Mouse (Mus musculus) CH12.LX (cell line): ENCODE measurements around the gene Gm28710. TPM values are rescaled to one million over a fixed set of nuclear protein-coding genes. Genes with fewer than 3 reads are reported as not detected.

Experiments
- DNase-seq: peaks from one replicate; pipeline ENCODE4 v3.0.0-alpha.2; 2013; ENCODE audit errors: extremely low read depth
- H3K27ac ChIP-seq: 2 replicates; pipeline ENCODE4 v1.5.1; 2012; ENCODE audit warnings: low read depth, mild to moderate bottlenecking, control low read depth, moderate library complexity; ENCODE audit not compliant: insufficient read depth
- H3K27me3 ChIP-seq: replicated peaks from 2 replicates; pipeline ENCODE3; 2012; ENCODE audit warnings: inconsistent platforms
- H3K36me3 ChIP-seq, 2 experiments: replicated peaks in 1 of 2; 2 replicates each; pipeline versions ENCODE3 to v1.6.1; 2012; ENCODE audit warnings: inconsistent platforms in 1 of 2, low read length in 1 of 2, mild to moderate bottlenecking in 1 of 2, mixed read lengths in 1 of 2, moderate library complexity in 1 of 2; ENCODE audit not compliant: control insufficient read depth in 1 of 2, insufficient read depth in 1 of 2
- H3K4me1 ChIP-seq, 2 experiments: 2 replicates each; pipeline ENCODE4 v1.6.1; 2012; ENCODE audit warnings: inconsistent platforms in 1 of 2, moderate library complexity in 1 of 2; ENCODE audit not compliant: insufficient read depth in 2 of 2, control insufficient read depth in 1 of 2
- H3K4me2 ChIP-seq: 2 replicates; pipeline ENCODE4 v1.6.1; 2012; ENCODE audit warnings: low read depth, mild to moderate bottlenecking, control low read depth; ENCODE audit not compliant: poor library complexity, insufficient read depth, severe bottlenecking
- H3K4me3 ChIP-seq, 3 experiments: fragments of 150-350 bp in 1 of 3; sonication (generic) in 1 of 3; replicated peaks in 1 of 3; 2 replicates each; pipeline versions ENCODE3 to v1.5.1; 2011 to 2012; ENCODE audit warnings: low read depth in 2 of 3, low read length in 2 of 3, mild to moderate bottlenecking in 2 of 3, moderate library complexity in 2 of 3, control low read depth in 1 of 3, improper control_type of control experiment in 1 of 3, inconsistent platforms in 1 of 3, mixed read lengths in 1 of 3; ENCODE audit not compliant: poor library complexity in 1 of 3
- H3K79me2 ChIP-seq: replicated peaks from 2 replicates; pipeline ENCODE4 v1.6.1; 2012; ENCODE audit warnings: mild to moderate bottlenecking, moderate library complexity; ENCODE audit not compliant: control insufficient read depth, poor library complexity, insufficient read depth, severe bottlenecking; ENCODE audit errors: extremely low read depth
- H3K9ac ChIP-seq: 2 replicates; pipeline ENCODE4 v1.6.1; 2012; ENCODE audit warnings: low read depth, mild to moderate bottlenecking, control low read depth, moderate library complexity; ENCODE audit not compliant: insufficient read depth
- H3K9me3 ChIP-seq: replicated peaks from 2 replicates; pipeline ENCODE3; 2012; ENCODE audit warnings: low read length, inconsistent platforms, mixed read lengths
- BHLHE40 ChIP-seq: IDR thresholded peaks from 2 replicates; pipeline ENCODE4 v1.6.1; 2011; ENCODE audit warnings: mild to moderate bottlenecking, low read depth, low read length, improper control_type of control experiment
- CTCF ChIP-seq, 2 experiments: IDR thresholded peaks in 1 of 2; conservative IDR thresholded peaks in 1 of 2; 2 replicates each; pipeline ENCODE4 v1.5.1; 2011 to 2012; ENCODE audit warnings: low read depth in 2 of 2, low read length in 2 of 2, improper control_type of control experiment in 1 of 2, inconsistent platforms in 1 of 2, mild to moderate bottlenecking in 1 of 2, moderate library complexity in 1 of 2
- E2F4 ChIP-seq: IDR thresholded peaks from 2 replicates; pipeline ENCODE4 v1.6.1; 2011; ENCODE audit warnings: low read depth, low read length, improper control_type of control experiment; ENCODE audit not compliant: insufficient replicate concordance
- ETS1 ChIP-seq: conservative IDR thresholded peaks from 2 replicates; pipeline ENCODE4 v1.6.1; 2012; ENCODE audit warnings: low read depth, mild to moderate bottlenecking, inconsistent platforms, low read length, improper control_type of control experiment, moderate library complexity
- JUN ChIP-seq: IDR thresholded peaks from 2 replicates; pipeline ENCODE4 v1.6.1; 2011; ENCODE audit warnings: low read depth, mild to moderate bottlenecking, low read length, improper control_type of control experiment, moderate library complexity; ENCODE audit not compliant: insufficient read depth
- MAX ChIP-seq: IDR thresholded peaks from 2 replicates; pipeline ENCODE4 v1.6.1; 2011; ENCODE audit warnings: low read length, improper control_type of control experiment
- MEF2A ChIP-seq: IDR thresholded peaks from 2 replicates; pipeline ENCODE4 v1.6.1; 2014; ENCODE audit warnings: low read depth, mild to moderate bottlenecking, inconsistent platforms, low read length, improper control_type of control experiment, borderline replicate concordance
- MYC ChIP-seq: IDR thresholded peaks from 2 replicates; pipeline ENCODE4 v1.6.1; 2011; ENCODE audit warnings: low read depth, mild to moderate bottlenecking, improper control_type of control experiment, low read length
- NELFE ChIP-seq: IDR thresholded peaks from 2 replicates; pipeline ENCODE4 v1.6.1; 2011; ENCODE audit warnings: low read depth, low read length, improper control_type of control experiment
- PAX5 ChIP-seq: IDR thresholded peaks from 2 replicates; pipeline ENCODE4 v1.6.1; 2012; ENCODE audit warnings: low read length, inconsistent platforms, mixed read lengths
- RAD21 ChIP-seq: IDR thresholded peaks from 2 replicates; pipeline ENCODE4 v1.6.1; 2011; ENCODE audit warnings: low read depth, mild to moderate bottlenecking, low read length, improper control_type of control experiment, moderate library complexity
- SIN3A ChIP-seq: IDR thresholded peaks from 2 replicates; pipeline ENCODE4 v1.6.1; 2012; ENCODE audit warnings: low read length, improper control_type of control experiment, inconsistent platforms
- SMC3 ChIP-seq: IDR thresholded peaks from 2 replicates; pipeline ENCODE4 v1.6.1; 2011; ENCODE audit warnings: low read depth, low read length, improper control_type of control experiment
- USF2 ChIP-seq: conservative IDR thresholded peaks from 2 replicates; pipeline ENCODE4 v1.6.1; 2011; ENCODE audit warnings: low read depth, low read length, improper control_type of control experiment
- ZC3H11A ChIP-seq: IDR thresholded peaks from 2 replicates; pipeline ENCODE4 v1.6.1; 2012; ENCODE audit warnings: low read depth, mild to moderate bottlenecking, inconsistent platforms, low read length, improper control_type of control experiment
- ZNF384 ChIP-seq: IDR thresholded peaks from 2 replicates; pipeline ENCODE4 v1.6.1; 2012; ENCODE audit warnings: low read depth, low read length, improper control_type of control experiment, inconsistent platforms
- dilution Hi-C: fragments of 300-500 bp; cut with MboI; formaldehyde crosslinking; loops from 2 replicates; pipeline ENCODE4 v1.14.3; 2020; ENCODE audit warnings: low sequenced_read_pairs; ENCODE audit not compliant: extremely low pct_unique_long_range_greater_than_20kb, extremely low pct_ligation_motif_present
- in situ Hi-C: fragments of 300-500 bp; cut with MboI; formaldehyde crosslinking; loops from 3 replicates; pipeline ENCODE4 v1.14.3; 2019; ENCODE audit warnings: low sequenced_read_pairs, low pct_ligation_motif_present, low pct_unique_long_range_greater_than_20kb, mixed read lengths
- polyA plus RNA-seq: library from polyadenylated mRNA; unstranded; fragments of >175 nt; gene quantifications from 2 replicates; pipeline ENCODE4 v1.2.1, GENCODE M21; 2012; ENCODE audit warnings: low read depth; ENCODE audit not compliant: insufficient read length
- total RNA-seq, 2 experiments: library from RNA; depleted of rRNA; stranded (reverse); fragments of 300-350 nt in 1 of 2; fragments of >200 nt in 1 of 2; gene quantifications; 2 replicates each; pipeline ENCODE4 v1.2.3; 2012 to 2014

Gene Gm28710
- total and polyA plus RNA-seq, 3 experiments, result not detected

DNA sequence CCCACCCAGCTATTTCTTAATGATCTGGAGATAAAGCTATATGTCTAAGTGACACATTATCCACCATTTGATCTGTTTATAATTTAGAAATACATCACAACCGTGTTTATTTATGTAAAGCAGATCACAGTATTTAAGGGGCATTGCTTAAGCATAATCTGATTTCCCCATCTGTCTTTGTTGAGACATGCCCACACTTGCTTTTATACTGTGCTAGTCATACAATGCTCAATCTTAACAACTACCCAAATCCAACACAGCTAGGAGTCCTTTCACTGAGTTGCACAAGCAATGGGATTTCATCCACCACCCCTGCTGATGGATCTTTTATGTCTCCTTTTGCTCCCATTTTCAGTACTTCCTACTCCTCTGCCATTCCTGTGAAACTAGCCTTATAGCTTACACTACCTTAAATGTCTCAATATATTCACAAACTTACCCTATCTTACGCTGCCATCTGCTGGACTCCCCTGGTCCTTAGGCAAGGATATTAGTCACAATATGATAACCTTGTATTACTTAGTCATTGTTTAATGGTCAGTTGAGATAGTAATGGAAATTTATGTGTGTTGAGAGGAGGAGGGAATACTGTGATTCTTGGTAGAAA lies 77.8 kb downstream of the Gm28710 start:
- Histone ChIP-seq H3K4me2 (no peak overlapping the region), H3K27me3 (no peaks in the 10 kb centered on the region), H3K4me1 (no peaks in the 10 kb centered on the region), H3K9me3 (no peaks in the 10 kb centered on the region), H3K4me3 (no peak overlapping the region), H3K27ac (no peak overlapping the region), H3K79me2 (no peaks in the 10 kb centered on the region), H3K36me3 (no peaks in the 10 kb centered on the region), H3K9ac (no peak overlapping the region)
- TF ChIP-seq SMC3 (peak; percentile 67), PAX5 (no peak), MAX (no peak), NELFE (no peak), USF2 (no peak), MYC (no peak), CTCF (conservative IDR thresholded peaks at IDR 0.05 in 1 of 2, IDR thresholded peaks at IDR 0.05 in 1 of 2; ENCODE audit: low read depth in 2 of 2, low read length in 2 of 2) (peak in 1 of 2 experiments; percentile 64; a peak in 2 of 4 replicates), ZC3H11A (peak; percentile 18; the same call in 1 of the 2 replicates), JUN (no peak), RAD21 (peak; percentile 77), BHLHE40 (no peak), ZNF384 (no peak), SIN3A (no peak), ETS1 (no peak)
- dilution Hi-C loops, result no loop called here
- DNase-seq, result peak; percentile 45
- in situ Hi-C loops, result loop anchor here (10.0 kb wide), 1 partner anchor 565 kb away; no protein-coding TSS in a partner anchor

DNA sequence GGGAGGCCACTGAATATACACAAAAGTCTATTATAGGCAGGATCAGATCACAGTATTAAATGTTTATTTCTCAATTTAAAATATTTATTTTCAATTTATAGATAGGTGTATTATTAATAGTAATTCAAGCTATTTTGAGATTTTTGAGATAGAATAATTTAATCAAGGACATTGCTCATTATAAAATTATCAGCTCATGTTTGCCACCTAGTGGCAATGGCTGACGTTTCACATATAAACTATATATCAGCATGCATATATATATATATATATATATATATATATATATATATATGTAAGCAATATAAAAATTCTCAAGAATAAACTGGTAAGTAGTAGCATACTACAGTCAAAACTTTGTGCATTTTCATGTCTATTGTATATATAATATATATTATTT lies 102.6 kb downstream of the Gm28710 start:
- TF ChIP-seq E2F4, result no peak
- no peak for TF ChIP-seq MEF2A
- peak in 1 of 2 experiments; percentile 10; a peak in 2 of 4 replicates for TF ChIP-seq CTCF (conservative IDR thresholded peaks at IDR 0.05 in 1 of 2, IDR thresholded peaks at IDR 0.05 in 1 of 2; ENCODE audit: low read depth in 2 of 2, low read length in 2 of 2)

More for the DNA sequence above, 102.6 kb downstream of the Gm28710 start:
- H3K79me2 ChIP-seq, result no peaks in the 10 kb centered on the region
- no peaks in the 10 kb centered on the region for H3K4me1 ChIP-seq
- in situ Hi-C loops (no loop called here), dilution Hi-C loops (no loop called here)
- H3K27me3 ChIP-seq, result no peaks in the 10 kb centered on the region
- no peak overlapping the region for H3K4me2 ChIP-seq
- no peaks in the 10 kb centered on the region for H3K9me3 ChIP-seq
- H3K27ac ChIP-seq, result no peak overlapping the region
- DNase-seq, result no peak
- no peak overlapping the region for H3K9ac ChIP-seq
- H3K36me3 ChIP-seq, result no peaks in the 10 kb centered on the region
- H3K4me3 ChIP-seq, result no peak overlapping the region
